Mouse (Mus musculus) forebrain, embryonic 10.5 days (tissue): Measurements from ENCODE around the gene Apoh. TPM values are rescaled to one million over a fixed set of nuclear protein-coding genes. Genes with fewer than 3 reads are reported as not detected.
A peak's percentile ranks its signal among the peaks of the same experiment; 100 is the strongest.

Source experiments
- DNase-seq: peaks from one replicate; pipeline ENCODE4 v3.0.0-alpha.2; 2017; ENCODE audit warnings: low spot score; ENCODE audit errors: extremely low spot score
- H3K27ac ChIP-seq: fragments of 300-500 bp; sonication (generic); 2 replicates; pipeline ENCODE4 v1.5.1; 2016; ENCODE audit warnings: mild to moderate bottlenecking
- H3K27me3 ChIP-seq: fragments of 300-500 bp; sonication (generic); 2 replicates; pipeline ENCODE4 v1.6.1; 2016; ENCODE audit warnings: mild to moderate bottlenecking; ENCODE audit not compliant: poor library complexity, severe bottlenecking
- H3K36me3 ChIP-seq: fragments of 300-500 bp; sonication (generic); replicated peaks from 2 replicates; pipeline ENCODE4 v1.6.1; 2016; ENCODE audit warnings: mild to moderate bottlenecking, moderate library complexity
- H3K4me1 ChIP-seq: fragments of 300-500 bp; sonication (generic); 2 replicates; pipeline ENCODE4 v1.6.1; 2016
- H3K4me3 ChIP-seq: fragments of 300-500 bp; sonication (generic); 2 replicates; pipeline ENCODE4 v1.5.1; 2016; ENCODE audit warnings: mild to moderate bottlenecking, moderate library complexity
- H3K9me3 ChIP-seq: fragments of 300-500 bp; sonication (generic); 2 replicates; pipeline ENCODE4 v1.6.1; 2016; ENCODE audit warnings: mild to moderate bottlenecking, moderate library complexity
- WGBS: fragments of 180-500 bp; shearing (Covaris S2); methylation state at CpG from one replicate; pipeline ENCODE4 v1.1.7; 2016; 5-methylcytosine and 5-hydroxymethylcytosine counted together
- polyA plus RNA-seq: library from polyadenylated mRNA; unstranded; fragments of >200 nt; fragmentation: Nextera tagmentation; extraction: Ambion mirVana; gene quantifications from 2 replicates; pipeline ENCODE4 v1.2.1, GENCODE M21; 2016

Apoh gene
- polyA plus RNA-seq = not detected in 2 replicates

DNA sequence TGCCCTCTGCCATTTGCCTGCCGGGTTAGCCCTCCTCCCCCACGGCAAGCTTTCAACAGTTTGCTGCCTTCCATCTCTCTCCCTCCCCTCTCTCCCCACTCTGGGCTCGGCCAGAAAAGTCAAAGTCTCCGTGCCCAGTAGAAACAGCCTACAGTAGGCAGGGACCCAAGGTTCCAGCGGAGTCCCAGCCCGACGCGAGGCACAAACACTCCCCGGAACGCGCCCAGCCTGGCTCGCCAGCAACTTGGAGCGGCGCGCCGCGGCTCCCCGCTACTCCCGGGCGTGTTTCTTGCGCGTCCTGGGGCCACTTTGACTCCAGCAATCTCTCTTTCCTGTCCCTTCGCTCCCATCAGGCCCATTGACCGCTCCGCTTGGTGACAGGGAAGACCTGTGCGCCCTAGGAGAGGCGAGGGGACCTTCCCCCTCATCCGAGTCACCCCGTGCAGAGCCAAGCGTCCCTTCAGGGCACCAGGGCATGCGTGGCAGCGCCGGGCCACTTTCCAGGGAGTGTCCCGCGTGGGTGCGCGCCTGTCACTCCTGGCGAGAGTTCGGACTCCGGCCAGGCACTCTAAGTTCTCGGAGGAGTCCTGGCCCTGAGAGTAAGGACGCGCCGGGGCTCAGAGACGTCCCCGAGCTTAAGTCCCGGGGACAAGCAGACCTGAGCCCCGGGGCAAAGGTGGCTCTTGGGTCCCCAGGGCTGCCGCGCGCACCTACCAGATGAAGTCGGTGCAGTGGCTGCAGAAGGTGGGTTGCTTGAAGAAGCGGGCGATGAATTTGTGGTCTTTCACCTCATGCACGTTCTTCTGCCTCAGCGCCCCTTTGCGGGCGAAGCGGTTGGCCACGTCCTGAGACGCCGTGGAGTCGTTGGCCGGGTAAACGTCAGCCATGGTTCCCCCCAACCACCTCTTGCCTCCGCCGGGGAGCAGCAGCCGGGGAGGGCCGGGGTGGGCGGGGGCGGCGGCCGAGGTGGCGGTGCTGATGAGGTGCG is at the start of gene Apoh:
Gene Apoh, plus strand, starts transcription at position 574 of the 988 bp plus-strand sequence.
- under 1% methylated on average over 74 of the region's 75 CpGs for WGBS
- peak within 1 kb of the TSS; percentile 87 for H3K4me3 ChIP-seq
- no peaks in the 10 kb centered on the region for H3K9me3 ChIP-seq
- peak; percentile 72 for DNase-seq
- H3K27me3 ChIP-seq = peaks cover 53% of the 10 kb centered on the region
- peak within 1 kb of the TSS; percentile 90 for H3K27ac ChIP-seq
- H3K36me3 ChIP-seq = no peaks in the 10 kb centered on the region
- H3K4me1 ChIP-seq = peaks cover 34% of the 10 kb centered on the region

DNA sequence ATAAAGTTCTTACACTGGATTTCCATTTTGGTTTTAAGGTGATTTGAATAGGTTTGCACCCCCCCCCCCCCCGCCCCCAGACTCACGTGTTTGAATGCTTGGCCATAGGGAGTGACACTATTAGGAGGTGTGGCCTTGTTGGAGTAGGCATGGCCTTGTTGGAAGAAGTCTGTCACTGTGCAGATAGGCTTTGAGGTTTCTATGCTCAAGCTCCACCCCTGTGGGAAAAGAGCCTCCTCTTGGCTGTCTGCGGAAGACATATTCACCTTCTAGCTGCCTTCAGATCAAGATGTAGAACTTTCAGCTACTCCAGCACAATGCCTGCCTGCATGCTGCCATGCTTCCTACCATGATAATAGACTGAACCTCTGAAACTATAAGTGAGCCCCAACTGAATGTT is 49.3 kb upstream of the Apoh start:
- DNase-seq = no peak
- Histone ChIP-seq H3K9me3 (no peaks in the 10 kb centered on the region), H3K36me3 (no peaks in the 10 kb centered on the region), H3K4me1 (peaks cover 11% of the 10 kb centered on the region), H3K4me3 (no peak overlapping the region), H3K27ac (no peak overlapping the region), H3K27me3 (peaks cover 15% of the 10 kb centered on the region; the same call in 1 of the 2 replicates)
- WGBS = 74% methylated on average over 3 of the region's 3 CpGs

DNA sequence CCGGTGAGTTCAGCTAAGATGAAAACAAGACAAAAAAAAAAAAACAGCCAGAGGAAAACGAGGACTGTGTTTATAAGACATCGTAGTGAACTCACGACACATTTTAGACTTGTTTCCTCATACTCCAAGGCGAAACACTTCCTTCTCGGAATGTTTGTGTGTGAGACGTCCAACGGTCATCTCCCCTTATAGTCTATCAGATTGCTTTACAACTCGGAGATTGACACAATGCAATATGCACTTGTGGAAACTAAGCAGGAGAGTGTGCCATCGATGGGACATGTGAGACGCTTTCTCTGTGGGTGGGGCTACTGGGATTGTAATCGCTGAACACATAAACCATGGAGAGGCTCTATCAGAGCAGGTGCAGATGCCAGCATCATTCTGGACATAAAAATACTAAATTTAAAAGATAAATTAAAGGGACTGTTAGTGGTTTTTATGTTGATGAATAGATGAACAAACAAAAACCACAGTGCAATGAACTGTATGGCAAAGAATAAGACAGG is 48.8 kb upstream of the Apoh start:
- 94% methylated on average over 12 of the region's 12 CpGs for WGBS
- Histone ChIP-seq H3K4me3 (no peak overlapping the region), H3K27ac (no peak overlapping the region), H3K36me3 (no peaks in the 10 kb centered on the region), H3K4me1 (peaks cover 11% of the 10 kb centered on the region), H3K27me3 (peaks cover 19% of the 10 kb centered on the region; the same call in 1 of the 2 replicates), H3K9me3 (no peaks in the 10 kb centered on the region)
- DNase-seq = no peak

DNA sequence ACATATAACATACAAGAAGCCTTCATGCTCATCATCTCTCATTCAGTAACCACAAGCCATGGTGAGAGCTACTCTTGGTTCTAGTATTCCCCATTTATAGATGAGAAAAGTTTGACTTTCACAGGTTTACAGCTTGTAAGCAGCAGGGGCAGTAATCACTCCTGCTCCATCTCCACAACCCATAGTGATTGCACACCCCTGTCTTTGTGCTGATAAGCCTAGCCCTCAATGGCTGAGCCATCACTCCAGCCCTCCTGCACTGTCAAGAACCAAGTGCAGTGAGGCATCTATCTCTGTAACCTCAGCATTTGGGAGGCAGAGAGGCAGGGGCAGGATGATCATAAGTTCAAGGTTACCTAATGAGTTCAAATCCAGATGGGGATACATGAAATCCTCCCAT is 47.8 kb upstream of the Apoh start:
- no peaks in the 10 kb centered on the region for H3K9me3 ChIP-seq
- H3K27me3 ChIP-seq = peaks cover 19% of the 10 kb centered on the region; the same call in 1 of the 2 replicates
- no peaks in the 10 kb centered on the region for H3K36me3 ChIP-seq
- no peak overlapping the region for H3K4me3 ChIP-seq
- DNase-seq = no peak
- no peak overlapping the region for H3K27ac ChIP-seq
- H3K4me1 ChIP-seq = peaks cover 18% of the 10 kb centered on the region

DNA sequence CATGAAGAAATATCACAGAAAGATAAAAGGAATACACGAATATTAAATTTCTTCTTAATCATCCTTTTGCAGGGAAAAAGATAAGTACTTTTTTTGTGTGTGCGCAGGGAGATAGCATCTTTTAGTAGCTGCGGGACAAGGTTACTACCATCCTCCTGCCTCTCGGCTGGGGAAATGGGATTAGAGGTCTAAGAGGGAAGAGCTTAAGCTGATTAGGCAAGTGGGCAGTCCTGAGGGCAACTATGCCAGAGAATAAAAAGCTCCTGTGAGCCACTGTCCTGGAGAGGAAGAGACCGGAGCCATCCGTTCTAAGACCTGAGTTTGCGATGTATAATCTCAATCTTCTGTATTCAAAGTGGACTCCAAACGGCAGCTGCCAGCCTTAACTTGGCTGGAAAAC is 45.2 kb upstream of the Apoh start:
- peaks cover 19% of the 10 kb centered on the region; the same call in 1 of the 2 replicates for H3K27me3 ChIP-seq

DNA sequence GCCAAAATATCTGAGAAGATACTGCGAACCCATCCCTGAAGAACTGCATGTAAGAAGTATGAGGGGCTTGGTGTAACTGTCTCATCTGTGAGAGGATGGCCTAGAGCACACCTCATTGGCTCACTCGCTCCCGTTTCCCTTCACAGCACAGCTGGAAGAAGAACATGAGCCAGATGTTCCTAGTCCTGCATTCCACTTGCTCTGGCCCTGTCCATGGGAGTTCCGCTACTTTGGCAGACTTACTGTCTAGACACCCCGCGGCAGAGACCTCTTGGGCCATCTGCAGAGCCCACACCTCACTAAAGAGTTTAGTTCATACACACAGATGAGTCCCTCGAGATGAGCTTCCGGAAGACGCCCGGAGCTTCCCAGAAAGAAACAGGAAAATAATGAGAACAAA is 43.2 kb upstream of the Apoh start:
- Histone ChIP-seq H3K27me3 (peaks cover 19% of the 10 kb centered on the region; the same call in 1 of the 2 replicates), H3K9me3 (no peaks in the 10 kb centered on the region), H3K36me3 (no peaks in the 10 kb centered on the region), H3K4me1 (peaks cover 35% of the 10 kb centered on the region), H3K27ac (no peak overlapping the region), H3K4me3 (no peak overlapping the region)
- WGBS = 88% methylated on average over 10 of the region's 10 CpGs
- DNase-seq = no peak

More for the DNA sequence above, 45.2 kb upstream of the Apoh start:
- WGBS = 26% methylated on average over 8 of the region's 8 CpGs
- no peak for DNase-seq
- Histone ChIP-seq H3K4me3 (no peak overlapping the region), H3K36me3 (no peaks in the 10 kb centered on the region), H3K27ac (no peak overlapping the region), H3K9me3 (no peaks in the 10 kb centered on the region), H3K4me1 (peaks cover 35% of the 10 kb centered on the region)

DNA sequence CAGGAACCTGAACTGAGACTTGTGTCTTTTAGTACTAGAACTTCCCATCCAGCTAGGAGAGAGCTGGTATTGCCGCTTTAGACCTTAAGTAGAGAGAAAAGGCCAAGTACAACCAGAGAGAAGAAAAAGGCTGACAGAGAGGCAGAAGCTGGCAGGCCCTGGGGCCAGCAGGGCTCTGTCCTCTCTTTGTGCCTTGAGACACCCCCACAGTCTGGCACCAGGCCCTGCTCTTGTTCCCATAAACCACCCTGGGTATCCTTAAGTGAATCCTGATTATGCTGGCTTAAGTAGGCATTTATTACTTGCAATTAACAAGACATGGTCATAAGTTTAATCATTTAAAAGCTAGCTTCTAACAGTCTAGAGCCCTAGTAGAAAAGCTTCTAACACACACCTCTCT is 42.7 kb upstream of the Apoh start:
- no peak for DNase-seq
- Histone ChIP-seq H3K4me1 (peaks cover 35% of the 10 kb centered on the region), H3K27me3 (peaks cover 19% of the 10 kb centered on the region; the same call in 1 of the 2 replicates), H3K27ac (no peak overlapping the region), H3K9me3 (no peaks in the 10 kb centered on the region), H3K4me3 (no peak overlapping the region), H3K36me3 (no peaks in the 10 kb centered on the region)
- WGBS = 96% methylated on average over 1 of the region's 1 CpGs

DNA sequence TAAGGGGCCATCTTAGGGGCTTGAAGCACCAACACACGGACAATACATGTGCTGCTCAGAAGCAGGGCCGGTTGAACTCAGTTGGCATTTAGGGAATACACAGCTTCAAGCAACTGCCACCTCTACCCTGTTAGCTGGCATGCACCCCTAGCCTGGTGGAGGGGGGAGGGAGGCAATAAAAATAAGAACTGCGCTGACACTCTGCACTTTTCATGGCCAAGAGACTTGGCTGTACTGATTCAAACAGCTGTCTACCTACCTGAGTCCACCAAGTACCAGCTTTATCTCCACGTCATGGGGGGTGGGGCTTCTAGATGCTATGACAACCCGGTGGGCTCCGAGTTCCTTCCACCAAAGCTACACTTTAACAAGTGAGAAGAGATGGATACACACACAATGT is 42.1 kb upstream of the Apoh start:
- H3K9me3 ChIP-seq = no peaks in the 10 kb centered on the region
- no peak for DNase-seq
- 83% methylated on average over 6 of the region's 6 CpGs for WGBS
- H3K27me3 ChIP-seq = peaks cover 19% of the 10 kb centered on the region; the same call in 1 of the 2 replicates
- H3K4me1 ChIP-seq = peaks cover 35% of the 10 kb centered on the region
- no peak overlapping the region for H3K4me3 ChIP-seq
- no peaks in the 10 kb centered on the region for H3K36me3 ChIP-seq
- H3K27ac ChIP-seq = 0 out of 2 replicates have a peak overlapping the region, but pooled peaks have one; percentile 30

DNA sequence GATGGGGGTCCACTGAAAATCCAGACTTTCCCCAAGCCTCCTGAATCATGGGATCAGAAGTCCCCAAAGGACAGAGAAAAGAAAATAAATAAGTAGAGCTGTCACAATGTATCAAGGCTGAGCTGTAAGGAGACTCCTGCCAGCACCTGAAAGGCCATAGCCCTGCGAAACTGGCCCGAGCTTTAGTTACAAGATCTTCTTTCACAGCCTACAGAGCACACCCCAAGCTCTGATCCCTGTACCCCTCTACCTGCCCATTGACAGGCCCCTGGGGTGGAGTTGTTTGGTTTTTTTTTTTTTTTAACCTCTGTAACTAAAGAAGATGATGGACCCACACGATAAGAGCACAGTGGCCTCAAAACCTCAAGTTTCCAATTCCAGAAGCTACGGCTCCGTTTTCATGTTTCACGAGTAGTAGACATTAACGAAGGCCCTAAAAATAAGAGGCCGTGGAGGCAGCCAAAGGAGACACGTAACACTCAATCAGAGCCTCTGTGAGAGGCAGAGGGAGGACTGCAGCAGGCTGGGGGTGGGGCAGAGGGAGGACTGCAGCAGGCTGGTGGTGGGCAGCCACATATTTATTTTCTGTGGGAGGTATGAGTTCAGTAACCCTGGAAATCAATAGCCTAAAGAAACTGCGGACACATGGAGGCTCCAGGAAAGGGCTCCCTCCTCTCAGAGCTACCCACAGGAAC is 41.2 kb upstream of the Apoh start:
- H3K27me3 ChIP-seq = peaks cover 19% of the 10 kb centered on the region; the same call in 1 of the 2 replicates
- DNase-seq = no peak
- H3K9me3 ChIP-seq = no peaks in the 10 kb centered on the region
- peaks cover 35% of the 10 kb centered on the region for H3K4me1 ChIP-seq
- no peaks in the 10 kb centered on the region for H3K36me3 ChIP-seq
- WGBS = 83% methylated on average over 10 of the region's 10 CpGs
- H3K27ac ChIP-seq = no peak overlapping the region
- H3K4me3 ChIP-seq = no peak overlapping the region

DNA sequence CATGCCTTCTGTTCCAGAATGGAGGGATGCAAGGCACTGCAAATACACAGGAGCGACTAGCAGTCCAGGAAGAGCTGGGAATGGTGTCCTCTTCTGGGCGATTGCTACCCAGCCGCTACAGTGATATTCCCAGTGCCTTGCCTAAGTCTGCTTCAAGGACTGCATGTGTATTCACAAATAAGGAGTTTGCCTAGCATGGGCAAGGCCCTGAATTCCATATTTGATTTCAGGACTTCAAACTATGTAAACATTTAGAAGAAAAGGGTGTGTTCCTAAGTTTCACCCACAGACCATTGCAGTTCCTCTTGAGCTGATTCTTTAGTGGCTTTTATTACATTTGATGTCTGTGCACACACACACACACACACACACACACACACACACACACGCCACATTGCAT is 39.4 kb upstream of the Apoh start:
- no peak for DNase-seq
- H3K4me1 ChIP-seq = peaks cover 24% of the 10 kb centered on the region
- H3K36me3 ChIP-seq = no peaks in the 10 kb centered on the region
- no peaks in the 10 kb centered on the region for H3K9me3 ChIP-seq
- H3K27me3 ChIP-seq = 0 out of 2 replicates have a peak, but pooled peaks cover 5% of the 10 kb centered on the region
- H3K4me3 ChIP-seq = no peak overlapping the region
- no peak overlapping the region for H3K27ac ChIP-seq
- WGBS = 91% methylated on average over 4 of the region's 4 CpGs

DNA sequence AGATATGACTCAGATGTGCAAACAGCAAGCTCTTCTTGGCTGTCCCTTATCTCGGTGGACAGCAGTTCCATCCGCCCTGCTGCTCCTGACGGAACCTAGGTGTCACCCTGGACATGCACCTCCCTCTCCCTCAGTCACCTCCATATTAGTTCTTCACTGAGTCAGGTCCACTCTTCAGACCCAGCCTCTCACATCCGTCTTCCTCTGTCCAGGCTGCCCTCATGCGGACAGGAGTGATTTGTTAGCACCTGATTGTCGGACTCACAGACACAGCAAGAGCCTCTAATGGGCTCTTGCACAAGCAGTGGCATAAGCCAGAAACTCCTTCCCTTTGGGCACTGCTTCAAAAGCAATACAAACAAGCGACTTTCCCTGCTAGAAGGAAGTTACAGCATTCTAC is 35.9 kb upstream of the Apoh start:
- 91% methylated on average over 7 of the region's 7 CpGs for WGBS

DNA sequence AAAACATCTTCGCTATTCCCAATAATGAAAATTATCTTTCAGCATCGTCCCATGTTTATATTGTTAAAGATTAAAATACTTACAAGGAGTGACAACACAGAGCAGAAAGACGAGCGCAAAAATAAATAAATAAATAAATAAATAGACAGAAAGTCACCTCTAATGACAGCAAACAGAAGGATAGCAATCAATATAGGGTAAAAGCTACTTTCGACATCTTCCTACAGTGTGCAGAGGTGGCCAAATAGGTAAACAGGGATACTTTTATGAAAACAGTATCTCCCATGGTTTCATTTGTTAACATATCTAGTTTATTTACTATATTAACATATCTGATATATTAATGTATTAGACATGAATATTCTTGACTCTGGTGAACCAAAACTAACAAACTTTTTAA is 34.9 kb upstream of the Apoh start:
- Histone ChIP-seq H3K4me3 (no peak overlapping the region), H3K27me3 (no peaks in the 10 kb centered on the region), H3K9me3 (no peaks in the 10 kb centered on the region), H3K36me3 (no peaks in the 10 kb centered on the region), H3K27ac (no peak overlapping the region), H3K4me1 (no peaks in the 10 kb centered on the region)
- 95% methylated on average over 5 of the region's 5 CpGs for WGBS
- DNase-seq = no peak

More for the DNA sequence above, 35.9 kb upstream of the Apoh start:
- H3K27ac ChIP-seq = no peak overlapping the region
- peaks cover 4% of the 10 kb centered on the region for H3K4me1 ChIP-seq
- no peak overlapping the region for H3K4me3 ChIP-seq
- H3K36me3 ChIP-seq = no peaks in the 10 kb centered on the region
- no peaks in the 10 kb centered on the region for H3K9me3 ChIP-seq
- no peak for DNase-seq
- H3K27me3 ChIP-seq = no peaks in the 10 kb centered on the region
